Mouse (Mus musculus) embryonic facial prominence, embryonic 12.5 days (tissue): ENCODE data around the gene Pih1h3b. TPM values are rescaled to one million over a fixed set of nuclear protein-coding genes. Genes with fewer than 3 reads are reported as not detected.

ENCODE experiments used
- ATAC-seq: fragments of 200-750 bp; cut with Nextera tagmentation; 2 replicates; pipeline ENCODE4 v1.8.0; 2017; ENCODE audit not compliant: insufficient number of reproducible peaks, insufficient read depth, low FRiP score, low TSS enrichment
- H3K27ac ChIP-seq: fragments of 300-500 bp; sonication (generic); 2 replicates; pipeline ENCODE4 v1.5.1; 2016; ENCODE audit warnings: mild to moderate bottlenecking
- H3K27me3 ChIP-seq: fragments of 300-500 bp; sonication (generic); 2 replicates; pipeline ENCODE4 v1.6.1; 2016; ENCODE audit warnings: mild to moderate bottlenecking, moderate library complexity
- H3K36me3 ChIP-seq: fragments of 300-500 bp; sonication (generic); 2 replicates; pipeline ENCODE4 v1.6.1; 2016; ENCODE audit warnings: mild to moderate bottlenecking
- H3K4me1 ChIP-seq: fragments of 300-500 bp; sonication (generic); 2 replicates; pipeline ENCODE4 v1.6.1; 2016
- H3K4me2 ChIP-seq: fragments of 300-500 bp; sonication (generic); replicated peaks from 2 replicates; pipeline ENCODE4 v1.6.1; 2016; ENCODE audit warnings: mild to moderate bottlenecking, moderate library complexity
- H3K4me3 ChIP-seq: fragments of 300-500 bp; sonication (generic); 2 replicates; pipeline ENCODE4 v1.5.1; 2016; ENCODE audit warnings: mild to moderate bottlenecking
- H3K9ac ChIP-seq: fragments of 300-500 bp; sonication (generic); 2 replicates; pipeline ENCODE4 v1.6.1; 2016; ENCODE audit warnings: mild to moderate bottlenecking, moderate library complexity
- H3K9me3 ChIP-seq: fragments of 300-500 bp; sonication (generic); 2 replicates; pipeline ENCODE4 v1.6.1; 2016; ENCODE audit warnings: mild to moderate bottlenecking, moderate library complexity
- WGBS: fragments of 180-500 bp; shearing (Covaris S2); methylation state at CpG from one replicate; pipeline ENCODE4 v1.1.7; 2016; 5-methylcytosine and 5-hydroxymethylcytosine counted together
- polyA plus RNA-seq: library from polyadenylated mRNA; unstranded; fragments of >200 nt; fragmentation: Nextera tagmentation; extraction: Ambion mirVana; gene quantifications from 2 replicates; pipeline ENCODE4 v1.2.1, GENCODE M21; 2016

The Pih1h3b gene
- not detected in 2 replicates for polyA plus RNA-seq

DNA sequence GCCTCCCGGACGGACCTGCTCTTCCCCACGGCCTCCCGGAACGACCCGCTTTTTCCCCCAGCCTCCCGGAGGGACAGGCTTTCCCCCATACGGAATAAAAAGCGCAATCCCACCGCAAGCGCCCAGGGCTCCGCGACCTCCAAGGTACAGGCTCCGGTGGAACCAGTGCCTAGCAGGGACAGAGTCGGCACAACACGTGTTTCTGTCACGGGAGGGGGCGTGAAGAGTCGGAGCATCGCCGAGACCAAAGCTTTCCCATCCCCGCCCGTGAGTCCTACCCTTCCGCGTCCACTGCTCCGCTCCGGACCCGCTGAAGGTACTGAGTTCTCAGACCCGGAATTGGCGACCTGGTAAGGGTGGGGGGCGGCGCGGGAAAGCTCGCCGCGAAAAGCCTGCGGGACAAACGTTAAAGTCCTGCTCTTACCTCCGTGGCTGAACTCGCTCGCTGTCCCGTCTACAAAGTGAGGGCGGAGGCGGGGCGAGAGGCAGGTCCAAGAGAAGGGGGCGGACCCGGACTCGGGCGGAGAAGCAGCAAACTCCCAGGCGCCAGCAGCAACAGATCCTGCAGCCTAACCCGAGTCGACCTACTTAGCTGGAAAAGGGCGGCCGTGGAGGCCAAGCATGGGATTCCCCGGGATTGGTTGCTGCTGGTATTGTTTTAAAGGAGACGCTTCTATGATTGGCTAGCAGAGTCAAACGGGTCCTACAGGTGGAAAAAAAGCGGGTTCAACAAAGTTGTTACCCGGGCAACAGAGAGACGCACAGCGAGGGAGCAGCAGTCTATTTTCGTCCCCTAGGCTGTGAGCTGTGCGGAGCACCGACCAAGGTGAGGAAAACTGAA is at the start of gene Pih1h3b, which contains the start of gene Nup62cl:
Pih1h3b (plus strand) TSS at position 745 of the 841 bp plus-strand sequence.
Nup62cl (minus strand) TSS at position 578 of the 841 bp plus-strand sequence.
- no peaks in the 10 kb centered on the region for H3K36me3 ChIP-seq
- no peak within 1 kb of the TSS for H3K9ac ChIP-seq
- no peaks in the 10 kb centered on the region for H3K4me1 ChIP-seq
- no peaks in the 10 kb centered on the region for H3K9me3 ChIP-seq
- H3K4me2 ChIP-seq = peak within 1 kb of the TSS; percentile 44
- ATAC-seq = peak; percentile 60
- H3K27ac ChIP-seq = no peak within 1 kb of the TSS
- H3K27me3 ChIP-seq = peaks cover 22% of the 10 kb centered on the region
- H3K4me3 ChIP-seq = peak within 1 kb of the TSS; percentile 36
- WGBS = 31% methylated on average over 64 of the region's 64 CpGs

DNA sequence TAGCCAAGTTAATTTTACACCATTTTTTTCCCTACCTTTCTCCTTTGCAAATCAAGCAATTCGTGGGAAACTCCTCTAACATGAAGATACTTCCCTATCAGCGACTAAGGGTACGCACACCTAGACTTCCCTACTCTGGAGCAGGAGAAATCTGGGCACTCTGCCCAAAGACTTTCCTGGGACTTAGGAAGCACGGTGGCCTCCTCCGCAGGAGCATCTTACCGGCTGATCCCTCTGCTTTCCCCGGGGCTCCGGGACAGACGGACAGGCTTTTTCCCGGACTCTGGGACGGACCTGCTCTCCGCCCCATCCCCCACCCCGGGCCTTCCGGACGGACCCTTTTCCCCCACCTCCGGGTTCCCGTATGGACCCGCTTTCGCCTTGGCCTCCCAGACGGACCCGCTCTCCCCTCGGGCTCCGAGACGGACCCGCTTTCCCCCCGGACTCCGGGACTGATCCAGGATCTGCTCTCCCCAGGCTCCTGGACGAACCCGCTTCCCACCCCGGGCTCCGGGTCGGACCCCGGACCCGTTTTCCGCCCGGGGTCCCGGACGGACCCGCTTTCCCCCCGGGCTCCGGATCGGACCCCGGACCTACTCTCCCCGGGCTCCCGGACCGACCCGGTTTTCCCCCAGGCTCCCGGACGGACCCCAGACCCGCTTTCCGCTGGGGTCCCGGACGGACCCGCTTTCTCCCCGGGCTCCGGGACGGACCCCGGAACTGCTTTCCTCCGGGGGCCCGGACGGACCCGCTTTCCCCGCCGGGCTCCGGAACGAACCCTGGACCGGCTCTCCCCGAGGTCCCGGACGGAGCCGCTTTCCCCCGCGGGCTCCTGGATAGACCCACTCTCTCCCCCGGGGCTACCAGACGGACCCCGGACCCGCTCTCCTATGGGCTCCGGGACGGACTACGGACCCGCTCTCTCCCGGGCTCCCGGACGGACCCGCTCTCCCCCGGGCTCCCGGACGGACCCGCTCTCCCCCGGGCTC is 1.5 kb upstream of the Pih1h3b start:
- no peak for ATAC-seq
- H3K4me3 ChIP-seq = peak overlapping the region; percentile 28
- no peaks in the 10 kb centered on the region for H3K4me1 ChIP-seq
- H3K36me3 ChIP-seq = no peaks in the 10 kb centered on the region
- no peaks in the 10 kb centered on the region for H3K9me3 ChIP-seq
- WGBS = 20% methylated on average over 77 of the region's 90 CpGs
- no peak overlapping the region for H3K27ac ChIP-seq
- H3K9ac ChIP-seq = no peak overlapping the region
- H3K27me3 ChIP-seq = peaks cover 22% of the 10 kb centered on the region
- H3K4me2 ChIP-seq = peak overlapping the region; percentile 44

DNA sequence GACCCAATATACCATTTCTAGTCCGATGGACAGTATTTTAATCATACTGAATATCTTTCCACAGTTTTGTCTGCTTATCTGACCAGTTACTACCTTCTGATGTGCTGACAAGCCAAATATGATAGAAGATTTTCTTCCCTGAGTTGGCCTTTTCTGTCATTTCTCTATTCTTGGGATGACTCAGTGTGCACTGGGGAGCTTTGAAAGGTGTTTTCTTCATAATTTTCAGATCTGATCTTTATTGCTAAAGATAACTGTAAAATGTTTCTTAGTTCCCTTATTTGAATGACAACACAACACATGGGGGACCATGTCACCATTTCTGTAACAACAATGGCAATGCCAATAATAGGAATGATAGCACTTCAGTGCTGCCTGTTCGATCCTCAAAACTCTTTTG is 19.9 kb downstream of the Pih1h3b start:
- no peaks in the 10 kb centered on the region for H3K9me3 ChIP-seq
- H3K4me2 ChIP-seq = no peak overlapping the region
- H3K4me1 ChIP-seq = no peaks in the 10 kb centered on the region
- H3K27me3 ChIP-seq = no peaks in the 10 kb centered on the region
- H3K9ac ChIP-seq = no peak overlapping the region
- 92% methylated on average over 2 of the region's 2 CpGs for WGBS
- ATAC-seq = no peak
- H3K27ac ChIP-seq = no peak overlapping the region
- no peaks in the 10 kb centered on the region for H3K36me3 ChIP-seq
- H3K4me3 ChIP-seq = no peak overlapping the region

DNA sequence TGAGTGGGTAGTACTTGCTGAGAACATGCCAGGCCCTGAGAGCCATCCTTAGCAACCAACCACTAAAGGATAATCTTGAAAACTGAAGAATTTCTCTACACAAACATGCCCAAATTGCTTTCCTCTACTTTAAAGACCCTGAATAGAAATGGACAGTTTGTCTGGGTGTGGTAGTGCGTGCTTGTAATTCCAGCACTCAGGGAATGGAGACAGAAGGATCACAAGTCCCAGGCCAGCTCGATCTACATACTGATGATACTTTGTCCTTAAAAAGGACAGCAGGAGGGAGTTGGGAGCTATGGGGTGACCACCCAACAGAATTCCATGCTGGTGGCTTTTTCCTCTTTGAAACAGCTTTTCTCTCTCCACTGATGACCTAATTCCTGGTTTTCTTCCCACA is 31.4 kb downstream of the Pih1h3b start:
- Histone ChIP-seq H3K4me1 (no peaks in the 10 kb centered on the region), H3K4me3 (no peak overlapping the region), H3K9me3 (no peaks in the 10 kb centered on the region), H3K36me3 (no peaks in the 10 kb centered on the region), H3K27ac (no peak overlapping the region), H3K27me3 (peaks cover 5% of the 10 kb centered on the region; the same call in 1 of the 2 replicates), H3K4me2 (no peak overlapping the region), H3K9ac (no peak overlapping the region)
- WGBS = 90% methylated on average over 2 of the region's 2 CpGs
- no peak for ATAC-seq

Other genes with a start within 250 kb of the Pih1h3b start
- gene Morc4, start 191.2 kb upstream of the Pih1h3b start, polyA plus RNA-seq = 12.8 and 14.2 TPM in 2 replicates
- gene Rbm41, start 64.3 kb upstream of the Pih1h3b start, polyA plus RNA-seq = 7.7 and 7.8 TPM in 2 replicates
- 1.5 and 1.8 TPM in 2 replicates for gene Nup62cl, start 167 bp upstream of the Pih1h3b start, polyA plus RNA-seq